Mouse (Mus musculus) central nervous system, embryonic 14 days (tissue): ENCODE results near the gene Tomm40l. TPM values are rescaled to one million over a fixed set of nuclear protein-coding genes. Genes with fewer than 3 reads are reported as not detected.

Experiments
- polyA plus RNA-seq: library from polyadenylated mRNA; depleted of rRNA; stranded (reverse); fragments of >200 nt; gene quantifications from 2 replicates; pipeline ENCODE4 v1.2.3, GENCODE M21; 2012; rRNA removed

The Tomm40l gene
- 34.4 and 36.0 TPM in 2 replicates for polyA plus RNA-seq

DNA sequence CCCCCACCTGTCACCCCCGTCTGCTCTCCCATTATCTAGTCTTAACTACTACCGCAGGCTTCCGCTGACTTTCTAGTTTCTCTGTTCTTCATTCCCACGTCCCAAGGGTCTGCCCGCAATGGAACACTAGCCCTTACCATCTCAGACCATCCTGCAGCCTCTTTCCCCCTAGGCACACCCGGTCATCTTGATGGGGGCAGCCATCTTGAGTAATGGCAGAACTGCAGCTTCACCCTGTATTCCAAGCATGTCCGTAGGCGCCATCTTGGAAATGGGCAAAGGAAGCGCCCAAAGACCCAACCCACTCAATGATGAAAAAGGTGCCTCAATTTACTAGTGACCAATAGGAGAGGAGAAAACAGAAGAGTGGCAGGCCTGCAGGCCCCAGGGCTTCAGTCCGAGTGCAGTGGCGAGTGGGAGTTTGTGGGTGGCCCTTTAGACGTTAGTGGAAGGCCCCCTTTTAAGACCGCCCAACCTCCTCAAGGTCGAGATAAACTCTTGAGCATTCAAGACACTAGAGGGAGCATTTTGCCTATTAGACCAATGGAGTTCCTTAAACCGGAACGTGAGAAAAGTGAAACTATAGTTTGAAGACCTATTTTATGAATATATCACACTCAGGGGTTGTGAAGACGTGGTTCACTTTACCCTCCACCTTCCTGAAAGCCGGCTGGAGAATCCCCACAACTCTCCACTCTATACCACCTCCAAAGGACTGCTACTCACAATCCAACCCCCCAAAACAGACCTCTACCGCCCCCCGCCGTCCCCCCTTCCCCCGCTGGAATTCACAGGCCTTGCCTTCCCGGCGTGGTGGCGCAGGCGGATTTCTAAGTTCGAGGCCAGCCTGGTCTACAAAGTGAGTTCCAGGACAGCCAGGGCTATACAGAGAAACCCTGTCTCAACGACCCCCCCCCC lies at the start of gene Tomm40l:
Gene Tomm40l, minus strand, starts transcription at position 277 of the 918 bp plus-strand sequence.

DNA sequence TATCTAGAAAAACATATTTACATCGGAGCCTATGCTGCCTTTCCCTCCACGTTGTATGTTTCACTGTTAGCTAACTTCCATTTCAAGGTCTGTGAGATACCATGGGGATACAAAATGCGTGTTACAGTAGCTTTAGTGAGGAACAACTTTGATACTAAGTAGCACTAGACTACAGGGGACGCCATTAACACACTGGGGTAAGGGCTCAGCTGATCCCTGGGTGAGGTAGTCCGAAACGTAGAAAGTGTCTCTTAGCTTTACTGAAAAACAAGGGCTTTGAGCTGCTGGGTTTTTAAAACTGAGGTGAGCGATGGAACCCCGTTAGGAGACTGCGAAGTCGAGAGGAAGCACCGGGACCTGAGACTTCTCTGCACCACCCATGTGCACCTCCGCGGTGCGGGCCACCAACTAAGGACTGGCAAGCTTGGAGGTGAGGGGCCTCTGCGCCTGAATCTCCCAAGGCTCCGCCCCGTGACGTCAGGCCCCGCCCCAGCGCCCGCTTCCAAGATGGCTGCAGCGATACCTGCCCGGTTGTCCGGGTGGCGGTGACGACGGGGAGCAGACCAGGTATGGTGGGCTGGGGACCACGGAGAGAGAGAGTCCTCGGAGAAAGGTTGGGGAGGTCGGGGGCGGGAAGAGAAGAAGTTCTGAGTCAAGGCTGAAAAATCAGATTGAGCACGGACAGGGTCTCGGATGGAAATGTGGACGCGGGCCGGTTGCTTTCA lies 47.7 kb upstream of the Tomm40l start, which contains the start of gene B4galt3:
Gene B4galt3, plus strand, starts transcription at position 481 of the 725 bp plus-strand sequence.

DNA sequence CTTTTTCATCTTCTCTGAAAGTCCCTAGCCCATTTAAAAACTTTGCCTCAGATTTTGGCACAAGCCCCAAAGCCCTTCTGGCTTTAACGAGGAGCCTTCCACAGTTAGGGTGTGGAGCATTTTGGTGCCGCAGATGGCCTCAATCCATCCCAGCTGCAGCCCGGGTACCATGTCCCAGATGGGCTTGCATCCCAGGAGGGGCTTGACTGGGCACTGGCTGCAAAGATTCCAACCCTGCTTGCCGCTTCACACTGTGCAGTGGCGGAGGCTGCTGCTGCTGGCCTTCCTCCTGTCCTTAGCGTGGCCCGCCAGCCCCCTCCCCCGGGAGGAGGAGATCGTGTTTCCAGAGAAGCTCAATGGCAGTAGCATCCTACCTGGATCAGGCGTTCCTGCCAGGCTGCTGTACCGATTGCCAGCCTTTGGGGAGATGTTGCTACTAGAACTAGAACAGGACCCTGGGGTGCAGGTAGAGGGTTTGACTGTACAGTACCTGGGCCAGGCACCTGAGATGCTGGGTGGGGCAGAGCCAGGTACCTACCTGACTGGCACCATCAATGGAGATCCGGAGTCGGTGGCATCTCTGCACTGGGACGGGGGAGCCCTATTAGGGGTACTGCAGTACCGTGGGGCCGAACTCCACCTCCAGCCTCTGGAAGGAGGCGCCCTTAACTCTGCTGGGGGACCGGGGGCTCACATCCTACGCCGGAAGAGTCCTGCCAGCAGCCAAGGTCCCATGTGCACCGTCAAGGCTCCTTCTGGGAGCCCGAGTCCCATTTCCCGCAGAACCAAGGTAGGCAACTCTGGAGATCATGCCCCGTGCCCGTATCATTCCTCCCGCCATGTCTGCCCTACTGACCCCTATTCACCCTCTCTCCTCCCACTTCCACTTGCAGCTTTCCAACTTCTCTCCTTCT lies 28.6 kb upstream of the Tomm40l start, which contains the start of gene Ndufs2:
Gene Ndufs2, minus strand, starts transcription at position 709 of the 914 bp plus-strand sequence.

DNA sequence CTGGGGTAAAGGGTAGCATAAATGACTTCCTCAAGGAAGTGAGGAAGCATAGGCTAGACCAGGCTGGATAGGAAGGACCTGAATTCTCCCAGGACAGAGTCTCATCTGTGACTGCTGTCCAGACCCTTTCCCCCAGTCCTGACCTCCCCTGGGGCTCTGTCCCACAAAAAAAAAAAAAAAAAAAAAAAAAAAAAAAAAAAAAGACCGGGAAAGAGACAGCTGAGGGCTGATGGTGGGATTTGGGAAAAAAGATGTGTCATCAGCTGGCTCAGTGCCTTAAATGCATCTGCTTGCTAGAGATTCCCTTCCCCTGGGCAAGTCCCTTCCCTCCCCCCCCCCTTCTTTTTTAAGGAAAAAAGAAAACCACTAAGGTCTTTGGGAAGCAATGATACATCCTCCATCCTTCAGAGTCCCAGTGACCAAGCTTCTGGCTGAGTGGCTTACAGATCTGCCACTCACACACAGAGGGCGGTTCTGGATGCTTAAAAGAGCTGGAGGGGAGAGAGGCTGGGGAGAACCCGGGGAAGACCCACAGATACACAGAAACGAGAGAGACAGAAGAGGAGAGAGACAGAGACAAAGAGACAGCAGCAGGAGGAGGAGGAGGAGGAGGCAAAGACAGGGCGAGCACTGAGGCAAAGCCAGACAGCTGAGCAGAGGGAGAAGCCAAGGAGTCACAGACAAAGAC lies 27.7 kb upstream of the Tomm40l start, which contains the start of gene Adamts4:
Gene Adamts4, plus strand, starts transcription at position 509 of the 688 bp plus-strand sequence.

DNA sequence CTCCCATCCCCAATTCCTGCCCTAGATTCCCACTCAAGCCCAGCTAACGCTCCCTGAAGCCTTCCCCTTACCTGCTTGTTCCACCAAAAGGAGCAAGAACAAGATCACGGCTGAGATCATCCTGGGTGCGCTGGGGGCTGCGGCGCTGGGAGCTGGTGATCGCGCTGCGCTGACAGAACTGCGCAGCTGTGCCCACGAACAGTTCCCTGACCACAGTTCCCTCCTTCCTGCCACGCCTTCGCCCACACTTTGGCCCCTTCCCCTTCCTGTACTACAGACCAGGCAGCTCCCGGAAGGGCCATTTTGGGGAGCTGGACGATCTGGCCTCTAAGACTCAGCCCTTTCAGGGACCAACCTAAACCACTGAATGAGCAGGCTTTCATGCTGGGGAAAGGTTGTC lies 11.8 kb upstream of the Tomm40l start, which contains the start of gene Fcer1g:
Gene Fcer1g, minus strand, starts transcription at position 240 of the 400 bp plus-strand sequence.

DNA sequence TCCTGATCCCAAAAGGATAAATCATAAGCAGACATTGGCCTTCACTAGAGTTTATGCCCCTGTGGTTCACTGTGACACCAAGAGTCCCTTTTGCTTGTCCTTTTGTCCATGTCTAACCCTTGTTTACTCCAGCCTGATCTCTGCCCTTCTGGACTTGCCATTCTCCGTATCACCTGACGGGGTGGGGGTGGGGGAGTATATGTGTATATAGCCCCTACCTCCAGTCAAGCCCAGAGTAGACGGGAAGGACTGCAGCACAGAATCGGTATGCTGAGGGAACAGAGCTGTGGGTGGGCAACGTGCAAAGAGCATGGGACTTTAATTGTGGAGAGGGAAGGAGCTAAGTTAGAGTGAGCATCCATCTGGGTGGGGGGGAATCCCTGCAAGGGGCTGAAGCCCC lies 2.5 kb upstream of the Tomm40l start, which contains the start of gene Apoa2:
Gene Apoa2, plus strand, starts transcription at position 198 of the 400 bp plus-strand sequence.

DNA sequence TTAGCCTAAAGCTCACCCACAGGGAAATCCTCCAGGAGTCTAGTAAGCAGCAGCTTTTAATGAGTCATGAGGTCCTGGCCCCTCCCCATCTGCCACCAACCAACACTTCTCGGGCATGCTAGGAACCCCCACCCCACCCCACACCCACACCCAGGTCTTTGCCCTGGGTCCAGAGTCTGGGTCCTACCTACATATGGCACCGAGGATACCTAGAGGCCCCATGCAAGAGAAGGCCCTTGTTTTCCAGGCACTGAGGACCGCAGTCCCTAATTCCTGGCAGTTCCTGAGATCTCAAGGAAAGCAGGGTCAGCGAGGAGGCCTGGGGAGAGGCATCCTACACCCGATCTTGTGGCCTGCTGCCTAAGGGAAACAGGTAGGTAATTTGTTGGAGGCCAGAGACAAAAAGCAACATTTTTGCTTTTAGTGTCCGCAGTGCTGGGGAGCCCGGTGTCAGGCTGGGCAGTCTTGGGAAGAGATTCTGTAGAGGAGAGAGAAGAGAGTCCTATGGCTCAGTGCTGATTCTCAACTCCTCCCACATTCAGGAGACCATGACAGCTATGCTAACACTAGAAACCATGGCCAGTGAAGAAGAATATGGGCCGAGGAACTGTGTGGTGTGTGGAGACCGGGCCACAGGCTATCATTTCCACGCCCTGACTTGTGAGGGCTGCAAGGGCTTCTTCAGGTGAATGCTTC lies 8.4 kb downstream of the Tomm40l start, which contains the start of gene Nr1i3:
Gene Nr1i3, plus strand, starts transcription at position 170 of the 696 bp plus-strand sequence.

DNA sequence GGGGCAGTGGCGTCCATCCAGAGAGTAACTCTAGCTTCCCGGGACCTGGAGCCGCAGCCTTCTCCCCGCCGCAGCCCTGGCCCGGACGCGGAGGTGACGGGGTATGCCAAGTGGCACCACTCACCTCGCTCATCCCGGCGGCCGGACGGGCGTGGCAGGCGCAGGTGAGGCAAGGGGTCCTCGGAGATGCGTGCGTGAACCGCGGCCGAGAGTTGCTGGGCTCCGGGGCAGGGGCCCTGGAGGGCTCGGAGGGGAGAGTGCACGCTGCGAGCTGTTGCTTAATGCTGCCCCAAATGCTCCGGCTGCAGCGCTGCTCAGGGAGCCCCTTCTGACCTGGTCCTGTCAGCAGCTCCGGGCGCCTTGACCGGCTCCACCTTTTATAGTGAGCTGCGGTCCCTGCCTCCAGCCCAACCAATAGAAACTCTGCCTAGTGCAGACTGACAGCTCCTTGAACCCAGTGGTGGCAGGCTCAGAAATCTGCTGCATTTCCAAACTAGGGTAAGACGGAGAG lies 26.4 kb downstream of the Tomm40l start, which contains the start of gene Pcp4l1:
Gene Pcp4l1, minus strand, starts transcription at position 382 of the 511 bp plus-strand sequence.

Other genes with a start within 250 kb of the Tomm40l start
- 1.4 and 1.8 TPM in 2 replicates for gene Fcgr2b, start 246.0 kb downstream of the Tomm40l start, polyA plus RNA-seq
- gene Fcgr4, start 203.6 kb downstream of the Tomm40l start, polyA plus RNA-seq: 1.4 and 1.6 TPM in 2 replicates
- gene Fcgr3, start 157.6 kb downstream of the Tomm40l start, polyA plus RNA-seq: 8.3 and 8.7 TPM in 2 replicates
- gene Cfap126, start 108.6 kb downstream of the Tomm40l start, polyA plus RNA-seq: 11.1 and 11.3 TPM in 2 replicates
- gene Sdhc, start 71.9 kb downstream of the Tomm40l start, polyA plus RNA-seq: 260 and 262 TPM in 2 replicates
- gene Mpz, start 71.8 kb downstream of the Tomm40l start, polyA plus RNA-seq: 3.0 and 10.7 TPM in 2 replicates
- 16.8 and 17.0 TPM in 2 replicates for gene Pcp4l1, start 26.2 kb downstream of the Tomm40l start, polyA plus RNA-seq
- 0.09 and 0.16 TPM in 2 replicates for gene Nr1i3, start 8.5 kb downstream of the Tomm40l start, polyA plus RNA-seq
- 2.5 and 3.0 TPM in 2 replicates for gene Apoa2, start 2.5 kb upstream of the Tomm40l start, polyA plus RNA-seq
- gene Fcer1g, start 11.9 kb upstream of the Tomm40l start, polyA plus RNA-seq: 24.0 and 25.7 TPM in 2 replicates
- gene Adamts4, start 27.9 kb upstream of the Tomm40l start, polyA plus RNA-seq: 3.6 and 4.8 TPM in 2 replicates
- gene Ndufs2, start 28.9 kb upstream of the Tomm40l start, polyA plus RNA-seq: 169 and 171 TPM in 2 replicates
- gene B4galt3, start 47.8 kb upstream of the Tomm40l start, polyA plus RNA-seq: 91.4 and 95.1 TPM in 2 replicates
- gene Ppox, start 58.7 kb upstream of the Tomm40l start, polyA plus RNA-seq: 97.8 and 102 TPM in 2 replicates
- 118 and 126 TPM in 2 replicates for gene Usp21, start 65.5 kb upstream of the Tomm40l start, polyA plus RNA-seq
- gene Ufc1, start 72.5 kb upstream of the Tomm40l start, polyA plus RNA-seq: 57.9 and 63.4 TPM in 2 replicates
- gene Dedd, start 106.6 kb upstream of the Tomm40l start, polyA plus RNA-seq: 67.0 and 67.4 TPM in 2 replicates
- gene Nit1, start 123.1 kb upstream of the Tomm40l start, polyA plus RNA-seq: 62.0 and 69.0 TPM in 2 replicates
- gene Pfdn2, start 123.2 kb upstream of the Tomm40l start, polyA plus RNA-seq: 121 TPM in 2 replicates
- gene Klhdc9, start 138.3 kb upstream of the Tomm40l start, polyA plus RNA-seq: 3.2 and 3.6 TPM in 2 replicates
- gene Nectin4, start 147.6 kb upstream of the Tomm40l start, polyA plus RNA-seq: 1.1 and 3.1 TPM in 2 replicates
- 0.92 and 1.1 TPM in 2 replicates for gene Arhgap30, start 166.4 kb upstream of the Tomm40l start, polyA plus RNA-seq
- 177 and 182 TPM in 2 replicates for gene Usf1, start 188.8 kb upstream of the Tomm40l start, polyA plus RNA-seq
- 4.9 and 5.7 TPM in 2 replicates for gene Tstd1, start 196.4 kb upstream of the Tomm40l start, polyA plus RNA-seq
- 4.1 and 7.2 TPM in 2 replicates for gene F11r, start 215.0 kb upstream of the Tomm40l start, polyA plus RNA-seq